Mouse (Mus musculus): ENCODE measurements at regions not wholly inside any gene's neighbourhood (a gene's known extent, or its start where the extent isn't known, plus 50 kb on each side); places are given as distances from the start of the nearest gene placed in this dataset.

DNA sequence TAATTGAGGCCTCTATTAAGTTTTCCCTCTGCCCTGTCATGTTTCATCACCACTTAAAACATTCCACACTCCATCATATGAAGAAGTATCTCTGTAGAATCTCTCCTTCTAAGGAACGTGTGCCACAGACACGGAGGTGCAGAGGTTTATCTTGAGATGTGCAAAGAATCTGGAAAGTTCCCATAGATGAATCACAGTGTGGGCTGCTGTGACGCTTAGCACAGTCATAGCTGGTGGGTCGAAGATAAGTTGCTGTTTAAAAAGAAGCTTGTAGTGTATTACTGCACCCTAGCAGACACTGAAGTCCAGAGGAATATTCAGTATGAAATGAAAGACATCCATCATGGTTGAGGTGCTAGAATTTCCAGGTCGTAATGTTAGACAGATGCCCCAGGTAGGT is 179.9 kb upstream of the 4930583I09Rik start:
- DNase-seq (ENCODE audit: low spot score in 2 of 2) = no peak

DNA sequence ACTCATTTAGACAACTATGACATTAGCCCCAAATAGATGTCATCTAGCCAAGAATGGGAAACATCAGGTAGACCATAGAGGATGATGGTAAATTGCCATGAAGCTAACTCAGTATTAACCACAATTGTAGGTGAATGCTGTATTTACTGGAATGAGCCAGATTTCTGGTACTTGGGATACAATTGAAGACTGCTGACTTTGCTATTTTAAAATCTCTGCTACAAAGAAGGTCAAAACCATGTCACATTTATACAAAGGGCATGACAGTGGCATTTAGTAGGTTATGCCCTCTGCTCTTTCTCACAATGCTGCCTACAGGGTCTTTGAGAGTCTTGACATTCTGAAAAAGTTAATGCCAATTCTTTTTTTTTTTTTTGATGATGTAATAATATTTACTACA is 178.8 kb upstream of the 4930583I09Rik start:
- DNase-seq (ENCODE audit: low spot score in 2 of 2) = no peak

DNA sequence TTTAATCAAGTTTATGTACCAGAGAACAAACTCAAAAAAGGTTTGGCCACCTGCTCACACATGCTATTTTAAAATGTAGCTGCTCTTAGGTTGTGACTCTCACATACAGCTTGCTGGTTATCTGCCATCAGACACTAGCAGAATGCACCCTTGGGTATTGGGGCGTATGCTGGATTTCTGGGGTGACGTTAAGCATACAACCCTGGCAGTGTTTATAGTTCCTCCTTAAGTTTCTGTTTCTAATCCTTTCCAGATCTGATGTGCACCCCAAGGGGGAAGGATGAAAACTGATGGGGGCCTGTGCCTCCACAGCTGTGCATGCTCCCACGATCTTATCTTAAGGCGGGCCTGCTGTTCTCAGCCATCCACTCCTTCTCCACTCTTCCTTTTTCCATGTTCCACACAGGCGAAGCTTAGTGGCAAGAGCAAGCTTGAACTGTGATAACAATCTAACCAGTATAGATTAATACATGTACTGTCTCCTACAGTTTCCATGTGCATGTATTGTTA is 164.8 kb upstream of the 4930583I09Rik start:
- DNase-seq (ENCODE audit: low spot score in 2 of 2) = peak in 1 of 2 experiments; percentile 21

DNA sequence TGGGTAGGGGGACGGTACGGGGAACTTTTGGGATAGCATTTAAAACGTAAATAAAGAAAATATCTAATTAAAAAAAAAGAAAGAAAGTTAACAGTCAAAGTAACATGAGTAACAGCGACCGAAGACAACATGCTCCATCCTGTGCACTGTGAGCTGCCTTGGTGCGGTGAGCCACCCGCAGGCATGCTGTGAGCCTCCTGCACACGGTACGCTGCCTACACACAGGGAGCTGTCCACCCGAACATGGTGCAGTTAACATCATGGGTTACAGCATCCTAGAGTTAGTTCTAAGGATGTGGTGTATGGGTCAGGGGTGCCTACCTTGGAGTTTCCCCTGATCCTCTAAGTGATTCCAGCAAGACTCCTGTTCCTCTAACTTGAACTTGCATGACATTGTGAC is 158.6 kb upstream of the 4930583I09Rik start:
- no peak for DNase-seq (ENCODE audit: low spot score in 2 of 2)

DNA sequence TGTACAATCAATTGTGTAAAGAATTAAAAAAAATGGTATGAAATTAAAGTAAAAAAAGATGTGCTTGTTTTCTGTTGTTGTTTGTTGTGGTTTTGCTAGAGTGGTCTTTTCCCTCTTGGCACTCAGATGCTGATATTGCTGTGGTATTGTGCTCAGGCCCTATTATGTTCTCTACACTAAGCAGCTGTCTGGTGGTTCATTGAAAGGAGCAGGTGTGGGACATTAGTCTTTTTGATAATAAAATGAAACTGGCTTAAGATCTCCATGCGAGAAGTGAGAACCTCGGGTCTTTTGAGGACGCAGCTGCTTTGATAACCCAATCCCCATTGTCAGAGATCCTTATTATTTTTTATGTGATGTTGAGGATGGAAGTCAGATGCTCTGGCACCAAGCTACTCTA is 155.4 kb upstream of the 4930583I09Rik start:
- DNase-seq (ENCODE audit: low spot score in 2 of 2) = no peak

DNA sequence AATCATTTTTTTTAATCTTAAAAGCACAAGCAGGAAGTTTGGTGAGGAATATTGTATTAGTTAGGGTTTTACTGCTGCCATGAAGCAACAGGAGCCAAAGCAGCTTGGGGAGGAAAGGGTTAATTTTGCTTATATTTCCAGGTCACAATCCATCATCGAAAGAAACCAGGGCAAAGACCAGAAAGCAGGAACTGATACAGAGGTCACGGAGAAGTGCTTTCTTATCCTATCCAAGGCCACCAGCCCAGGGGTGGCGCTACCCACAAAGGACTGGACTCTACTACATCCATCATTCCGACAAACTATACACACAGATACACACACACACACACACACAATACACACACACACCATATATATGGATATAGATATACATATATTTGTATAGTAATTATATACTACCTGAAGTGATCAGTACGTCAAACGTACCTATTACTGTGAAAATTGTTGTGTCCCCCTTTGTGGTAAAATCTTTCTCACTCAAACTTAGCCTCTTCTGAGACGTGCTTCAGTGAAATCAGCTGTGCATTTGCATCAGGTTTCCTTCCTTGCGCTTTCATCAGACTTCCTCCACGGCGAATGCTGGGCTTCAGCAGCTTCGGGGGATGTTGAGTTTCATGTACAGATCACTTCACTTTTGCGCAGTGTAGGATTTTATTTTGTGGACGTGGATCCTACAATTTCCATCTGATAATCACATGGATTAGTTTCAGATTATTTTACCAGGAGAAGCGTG is 148.6 kb upstream of the 4930583I09Rik start:
- no peak for DNase-seq (ENCODE audit: low spot score in 2 of 2)

DNA sequence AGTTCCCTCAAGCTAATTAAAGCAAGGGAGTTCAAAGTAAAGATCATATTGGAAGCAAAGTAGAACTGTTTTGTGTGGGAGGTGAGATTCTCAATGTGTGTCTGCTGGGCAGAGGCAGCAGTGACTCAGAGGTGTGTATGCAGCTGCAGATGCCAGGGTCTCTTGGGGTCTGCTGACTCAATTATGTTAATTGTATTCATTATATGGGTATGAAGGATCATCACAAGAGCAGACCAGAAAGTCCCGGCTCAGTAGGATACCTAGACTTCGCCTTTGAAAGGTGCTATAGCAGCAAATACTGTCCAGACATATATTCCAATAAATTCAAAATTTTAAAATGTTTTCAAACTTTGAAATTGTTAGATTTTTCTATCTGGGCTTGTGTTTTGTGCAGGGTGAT is 147.6 kb upstream of the 4930583I09Rik start:
- no peak for DNase-seq (ENCODE audit: low spot score in 2 of 2)

DNA sequence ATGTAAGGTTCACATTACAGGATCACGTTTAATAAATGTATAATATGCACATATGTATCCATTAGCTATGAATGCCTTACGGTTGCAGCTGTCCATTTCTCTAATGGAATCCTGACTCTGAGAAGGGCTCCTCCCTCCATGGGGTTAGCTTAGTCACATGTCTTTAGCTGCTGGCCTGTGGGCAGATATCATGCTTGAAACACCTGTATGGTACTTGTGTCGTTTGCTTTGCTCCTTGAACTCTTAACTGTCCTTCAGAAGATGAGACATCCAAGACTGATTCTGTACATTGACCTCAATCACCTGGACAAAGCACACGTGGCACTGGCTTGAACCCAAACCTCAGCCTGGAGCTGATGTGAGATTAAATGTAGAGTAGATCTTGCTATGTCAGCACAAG is 128.3 kb upstream of the 4930583I09Rik start:
- DNase-seq (ENCODE audit: low spot score in 2 of 2) = no peak

DNA sequence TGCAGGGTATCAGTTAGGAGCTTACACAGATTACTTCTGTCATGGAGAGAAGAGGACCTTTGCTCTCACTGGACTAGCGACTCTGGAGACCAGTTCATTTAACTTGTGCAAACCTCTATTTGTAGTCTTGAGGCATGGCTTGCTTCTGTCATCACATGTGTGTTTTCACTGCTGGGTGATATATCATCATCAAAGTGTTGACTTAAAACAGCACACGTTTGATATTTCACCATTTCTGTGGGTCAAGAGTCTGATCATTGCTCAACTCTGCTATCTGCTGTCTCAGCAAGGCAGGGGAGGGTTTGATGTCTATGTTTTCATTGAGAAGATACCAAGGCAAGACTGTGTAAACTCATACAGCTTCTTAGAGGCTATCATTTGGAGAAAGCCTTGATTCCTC is 126.0 kb upstream of the 4930583I09Rik start:
- DNase-seq (ENCODE audit: low spot score in 2 of 2) = no peak

DNA sequence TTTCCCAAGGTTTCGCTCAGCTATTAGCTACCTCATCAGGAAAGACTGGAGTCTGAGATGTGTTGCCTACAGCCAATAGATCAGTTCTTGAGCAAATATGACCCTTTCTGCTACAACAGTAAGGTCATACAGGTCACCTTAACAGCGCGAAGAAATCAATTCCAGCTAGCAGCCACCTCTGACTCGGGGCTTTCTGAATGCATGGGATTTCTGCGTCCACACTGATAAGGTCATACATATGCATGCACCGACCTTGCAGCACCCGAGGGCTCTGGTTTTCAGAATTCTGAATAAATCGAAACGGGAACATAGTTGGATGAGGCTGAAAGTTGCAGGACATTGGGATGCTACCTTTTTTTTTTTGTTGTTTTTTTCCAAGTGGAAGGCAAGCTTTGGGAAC is 121.6 kb upstream of the 4930583I09Rik start:
- DNase-seq (ENCODE audit: low spot score in 2 of 2) = no peak

DNA sequence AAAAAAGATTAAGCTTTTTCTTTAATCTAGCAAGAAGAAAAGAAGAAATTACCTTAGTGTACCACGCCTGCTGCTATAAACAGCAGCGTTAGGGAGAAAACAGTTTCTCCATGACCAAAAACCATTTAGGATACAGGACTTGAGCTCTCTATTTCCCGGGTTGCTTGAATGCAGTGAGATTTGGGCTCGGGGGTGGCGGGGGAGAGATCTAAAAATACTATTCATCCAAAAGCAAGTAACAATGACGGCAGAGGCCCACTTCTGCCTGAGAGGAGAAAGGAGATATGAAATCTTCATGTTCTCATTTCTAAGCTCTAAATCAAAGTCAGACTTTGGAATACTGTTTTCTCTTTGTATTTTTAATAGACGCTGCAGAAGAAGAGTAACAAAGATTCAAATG is 120.6 kb upstream of the 4930583I09Rik start:
- no peak for DNase-seq (ENCODE audit: low spot score in 2 of 2)

DNA sequence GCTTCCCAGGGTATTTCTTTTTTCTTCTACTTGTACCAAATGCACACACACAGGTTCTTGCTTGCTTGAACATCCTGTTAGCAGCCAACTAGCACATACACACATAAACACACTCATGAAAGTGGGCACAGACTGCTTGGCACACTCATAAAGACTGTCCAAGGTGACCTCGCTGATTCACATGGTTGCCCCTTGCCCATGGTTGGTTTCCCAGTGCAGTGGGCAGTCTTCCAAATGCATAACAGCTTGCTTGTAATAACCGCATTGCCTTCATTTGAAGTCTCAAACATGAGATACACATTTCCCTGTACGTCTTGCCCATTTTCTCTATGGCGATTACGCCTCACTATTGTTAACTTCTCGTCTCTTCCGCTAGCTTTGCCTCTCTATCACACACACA is 117.4 kb upstream of the 4930583I09Rik start:
- DNase-seq (ENCODE audit: low spot score in 2 of 2) = no peak

DNA sequence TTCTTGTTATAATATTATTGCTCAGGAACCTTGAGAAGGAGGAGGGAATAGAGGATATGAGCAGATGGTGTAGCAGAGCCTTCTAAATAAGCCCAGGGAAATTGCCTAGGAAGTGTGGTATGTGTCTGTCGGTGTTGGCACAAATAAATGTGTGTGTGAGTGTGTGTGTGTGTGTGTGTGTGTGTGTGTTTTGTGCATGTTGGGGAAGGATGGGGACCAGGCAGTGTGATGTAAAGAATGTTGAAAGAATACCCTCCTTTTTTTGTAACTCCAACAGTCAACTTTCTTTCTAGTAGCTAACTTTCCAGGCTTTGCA is 115.7 kb upstream of the 4930583I09Rik start:
- DNase-seq (ENCODE audit: low spot score in 2 of 2) = no peak

DNA sequence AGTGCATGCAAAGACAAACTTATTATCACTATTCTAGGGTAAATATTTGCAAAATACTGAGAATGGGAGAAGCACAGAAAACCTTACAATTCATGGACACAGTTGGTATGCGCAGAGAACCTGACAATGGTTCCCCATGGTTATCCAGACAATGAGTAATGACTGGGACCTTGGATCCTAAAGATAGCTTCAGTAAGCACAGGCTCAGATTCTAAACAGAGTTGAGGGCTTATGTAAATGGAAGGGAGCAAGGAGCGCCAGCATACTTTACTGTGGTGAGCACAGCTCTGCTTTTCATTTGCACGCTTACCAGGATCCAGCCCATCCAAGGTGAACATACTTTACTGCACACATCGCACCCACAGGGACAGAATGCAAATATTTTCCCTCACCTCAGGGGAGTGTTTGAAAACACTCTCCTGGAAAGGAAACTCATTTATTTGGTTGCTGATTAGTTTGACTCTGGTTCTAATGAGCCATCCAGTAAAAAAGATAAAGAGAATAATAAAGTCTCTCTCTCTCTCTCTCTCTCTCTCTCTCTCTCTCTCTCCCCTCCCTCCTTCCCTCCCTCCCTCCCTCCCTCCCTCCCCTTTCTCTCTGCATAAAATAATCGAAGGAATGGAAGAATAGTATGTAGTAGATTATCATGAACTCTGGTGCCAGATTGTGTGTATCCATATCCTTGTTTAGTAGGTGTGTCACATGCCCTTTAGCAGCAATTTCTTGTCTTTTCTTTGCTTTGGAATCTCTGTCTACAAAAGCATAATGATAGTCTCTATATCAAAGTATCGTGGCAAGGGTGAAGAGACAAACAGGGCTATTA is 115.1 kb upstream of the 4930583I09Rik start:
- no peak for DNase-seq (ENCODE audit: low spot score in 2 of 2)

DNA sequence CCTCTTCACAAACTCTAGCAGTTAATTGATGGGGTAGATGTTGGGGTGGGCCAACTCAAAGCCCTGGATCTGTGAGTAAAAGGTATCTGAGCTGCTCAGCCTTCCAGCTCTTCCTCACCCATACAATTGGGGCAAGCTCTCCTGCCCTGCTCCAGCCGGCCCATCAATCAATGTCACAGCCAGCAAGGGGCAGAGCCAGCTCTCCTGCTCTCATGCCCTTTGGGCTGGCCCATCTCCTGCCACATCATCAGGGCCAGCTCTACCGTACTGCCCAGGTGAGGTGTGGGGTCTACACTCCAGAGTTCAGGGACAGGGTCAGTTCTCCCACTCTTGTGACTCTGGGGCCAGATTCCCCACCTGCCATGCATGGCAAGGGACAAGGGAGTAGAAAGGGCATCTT is 107.3 kb upstream of the 4930583I09Rik start:
- no peak for DNase-seq (ENCODE audit: low spot score in 2 of 2)

DNA sequence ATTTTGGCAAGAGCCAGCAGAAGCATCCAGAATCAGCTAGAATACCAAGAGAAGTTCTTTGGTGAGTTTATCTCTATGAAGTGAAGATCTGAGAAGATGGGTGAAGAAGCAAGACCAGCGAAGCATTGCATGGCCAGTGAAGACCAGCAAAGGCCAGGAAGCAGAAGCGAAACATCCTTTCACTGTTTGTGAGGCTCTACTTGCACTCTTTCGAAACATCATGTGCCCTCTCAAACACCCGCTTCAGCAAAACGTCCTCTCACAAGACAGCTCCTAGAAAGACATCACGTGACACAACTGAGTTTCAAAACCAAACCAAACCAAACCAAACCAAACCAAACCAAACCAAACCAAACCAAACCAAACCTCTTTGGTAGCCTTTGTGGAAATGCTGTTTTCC is 105.7 kb upstream of the 4930583I09Rik start:
- no peak for DNase-seq (ENCODE audit: low spot score in 2 of 2)

DNA sequence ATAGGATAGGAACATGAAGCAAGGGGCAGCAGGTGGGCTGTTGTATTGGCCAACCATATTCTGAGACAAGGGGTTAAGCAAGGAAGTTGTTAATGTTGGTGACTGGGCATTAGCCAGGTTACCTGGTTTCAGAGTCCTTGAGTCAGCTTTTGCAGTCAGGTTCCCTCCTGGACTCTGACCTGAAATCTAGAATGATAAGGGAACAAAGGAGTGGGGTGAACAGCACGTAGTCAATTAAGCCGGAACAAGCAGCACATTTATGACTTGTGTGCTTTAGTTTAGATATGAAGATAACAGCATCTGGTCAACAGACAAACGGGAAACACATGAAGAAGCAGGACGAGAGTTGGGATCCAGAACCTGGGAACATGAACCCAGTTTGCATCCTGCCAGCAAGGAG is 99.8 kb upstream of the 4930583I09Rik start:
- DNase-seq (ENCODE audit: low spot score in 2 of 2) = no peak

DNA sequence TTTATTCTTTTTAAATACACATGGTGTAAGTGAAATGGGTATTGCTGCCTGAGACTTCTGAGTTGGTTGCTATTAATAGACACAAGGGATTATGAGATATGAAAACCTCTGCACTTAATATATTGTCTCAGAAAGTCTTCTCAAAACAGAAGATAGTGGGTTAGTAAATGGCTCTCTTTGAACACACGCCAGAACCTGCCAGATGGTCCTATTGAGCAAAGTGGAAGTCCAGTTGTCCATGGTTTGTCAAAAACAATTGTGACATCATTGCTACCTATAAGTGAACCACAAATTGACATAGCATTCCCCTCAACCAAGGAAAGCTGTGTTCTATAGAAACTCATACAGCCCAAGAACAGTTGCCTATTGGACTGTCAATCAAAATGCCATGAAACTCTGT is 98.5 kb upstream of the 4930583I09Rik start:
- DNase-seq (ENCODE audit: low spot score in 2 of 2) = no peak

DNA sequence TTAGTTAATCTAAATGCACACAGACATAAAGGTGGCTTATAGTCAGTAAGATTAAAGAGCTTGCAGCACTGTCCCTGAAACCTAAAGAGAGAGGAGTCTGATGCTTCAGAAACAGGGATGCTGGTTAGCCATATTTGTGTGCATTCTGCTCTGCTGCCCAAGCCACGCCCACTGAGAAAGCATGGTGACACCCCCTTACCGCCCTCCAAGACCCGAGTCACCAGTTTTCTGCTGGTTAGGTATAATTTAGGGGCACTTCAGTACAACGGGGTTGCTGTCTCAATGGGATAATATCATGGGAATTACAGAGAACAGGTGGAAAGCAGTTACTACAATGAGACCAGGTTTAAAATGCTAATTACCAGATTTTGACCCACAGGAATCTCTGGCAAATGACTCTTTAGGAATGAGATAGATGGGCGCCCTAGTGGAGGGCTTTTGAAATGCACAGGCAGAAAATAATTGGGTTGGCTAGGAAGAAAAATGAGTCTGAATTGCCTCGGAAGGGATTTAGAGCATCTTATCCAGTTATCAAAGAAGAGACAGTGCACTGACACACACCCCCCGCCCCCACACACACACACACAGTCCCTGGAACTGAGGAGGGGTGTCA is 95.1 kb upstream of the 4930583I09Rik start:
- no peak for DNase-seq (ENCODE audit: low spot score in 2 of 2)

DNA sequence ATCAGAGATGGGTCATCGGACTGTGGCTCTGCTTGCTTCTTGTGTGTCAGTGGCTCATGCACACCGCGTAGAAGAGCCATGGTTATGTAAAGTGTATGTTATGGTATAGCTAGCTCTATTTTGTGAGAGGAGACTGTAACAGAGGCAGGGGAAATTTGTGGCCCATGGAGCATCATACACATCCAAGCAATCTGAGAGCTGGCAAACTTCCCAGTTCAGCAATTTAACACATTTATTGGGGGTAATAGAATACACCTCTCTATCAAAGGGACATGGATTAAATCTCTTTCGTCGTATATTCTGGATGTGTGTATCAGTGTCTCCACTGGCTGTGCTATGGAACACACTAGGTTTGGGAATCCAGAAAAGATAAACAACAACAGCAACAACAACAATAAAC is 87.9 kb upstream of the 4930583I09Rik start:
- no peak for DNase-seq (ENCODE audit: low spot score in 2 of 2)

DNA sequence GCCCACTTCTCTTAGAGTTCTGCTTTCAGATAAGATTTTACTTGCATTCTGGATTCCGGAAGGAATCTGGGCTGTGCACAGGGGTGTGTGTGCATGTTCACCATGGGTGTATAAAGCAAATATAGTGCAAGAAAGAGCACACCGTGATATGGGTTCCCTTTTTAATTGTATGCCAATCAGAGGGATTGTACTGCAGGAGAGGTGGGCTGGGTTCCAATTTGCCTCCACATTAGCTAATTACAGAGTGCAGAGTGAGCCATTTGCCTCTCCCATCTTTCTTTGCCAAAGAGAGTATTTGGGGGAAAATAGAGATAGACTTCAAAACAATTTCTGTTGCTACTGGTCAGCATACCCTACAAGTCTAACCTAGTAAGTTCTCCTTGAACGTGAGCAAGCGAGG is 86.4 kb upstream of the 4930583I09Rik start:
- no peak for DNase-seq (ENCODE audit: low spot score in 2 of 2)

DNA sequence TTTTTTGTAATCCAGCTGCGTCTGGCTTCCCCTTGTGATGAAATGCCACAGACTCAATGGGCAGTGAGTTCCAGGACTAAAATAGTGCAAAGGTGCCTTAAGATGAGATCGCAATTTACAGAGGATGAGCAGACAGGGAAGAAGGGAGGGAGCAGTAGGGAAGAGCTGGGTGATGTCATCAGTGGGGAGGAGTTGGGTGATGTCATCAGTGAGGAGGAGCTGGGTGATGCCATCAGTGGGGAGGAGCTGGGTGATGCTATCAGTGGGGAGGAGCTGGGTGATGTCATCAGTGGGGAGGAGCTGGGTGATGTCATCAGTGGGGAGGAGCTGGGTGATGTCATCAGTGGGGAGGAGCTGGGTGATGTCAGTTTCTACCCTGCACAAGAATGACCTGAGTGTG is 84.4 kb upstream of the 4930583I09Rik start:
- no peak for DNase-seq (ENCODE audit: low spot score in 2 of 2)

All from gastrocnemius, postnatal 4 days (tissue).